Mouse (Mus musculus): ENCODE measurements around the gene Acap1. TPM values are rescaled to one million over a fixed set of nuclear protein-coding genes. Genes with fewer than 3 reads are reported as not detected.

The Acap1 gene
- 107 and 119 TPM in 2 replicates for polyA plus RNA-seq (2012)

DNA sequence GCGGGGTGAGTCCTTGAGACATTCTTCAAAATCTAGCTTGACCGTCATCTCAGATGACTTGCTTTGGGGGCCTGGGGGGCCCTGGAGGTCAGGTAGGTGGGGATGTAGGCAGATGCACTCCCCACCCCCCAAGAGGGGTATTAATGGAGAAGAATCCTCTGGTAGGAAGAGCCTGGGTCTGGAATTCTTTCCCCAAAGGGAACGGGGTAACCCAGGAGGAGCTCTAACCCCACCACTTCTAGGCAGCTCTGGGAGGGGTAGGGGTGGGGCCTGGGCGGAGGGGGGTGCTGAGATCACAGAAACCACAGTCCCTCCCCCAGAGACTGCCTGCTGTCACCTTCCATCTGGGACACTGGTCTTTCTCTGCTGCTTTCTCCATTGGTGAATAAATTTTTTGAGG is at the start of gene Acap1:
Gene Acap1 (minus strand): TSS at position 249 of the 400 bp plus-strand sequence.
- TF ChIP-seq GATA1 (IDR thresholded peaks at IDR 0.05; ENCODE audit: low read length), result no peak

DNA sequence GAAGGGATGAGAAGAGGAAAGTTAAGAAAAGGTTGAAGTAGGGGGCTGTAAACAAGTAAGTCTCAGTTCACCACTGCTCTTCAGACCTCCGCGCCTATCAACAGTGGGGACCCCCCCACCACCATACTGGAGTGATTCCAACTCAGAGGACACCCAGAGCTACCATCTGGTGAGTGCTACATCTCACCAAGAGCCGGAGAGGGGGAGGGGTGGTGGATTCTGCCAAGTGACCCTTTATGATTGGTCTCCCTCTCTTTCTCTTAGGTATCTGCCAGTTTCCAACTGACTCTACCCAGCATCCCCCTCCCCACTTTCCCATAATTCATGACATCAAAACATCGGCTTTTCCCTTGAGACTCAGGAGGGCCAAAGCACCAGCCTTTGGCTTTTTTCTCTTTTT is 45.6 kb upstream of the Acap1 start:
- no peak for TF ChIP-seq GATA1 (IDR thresholded peaks at IDR 0.05; ENCODE audit: low read length)

DNA sequence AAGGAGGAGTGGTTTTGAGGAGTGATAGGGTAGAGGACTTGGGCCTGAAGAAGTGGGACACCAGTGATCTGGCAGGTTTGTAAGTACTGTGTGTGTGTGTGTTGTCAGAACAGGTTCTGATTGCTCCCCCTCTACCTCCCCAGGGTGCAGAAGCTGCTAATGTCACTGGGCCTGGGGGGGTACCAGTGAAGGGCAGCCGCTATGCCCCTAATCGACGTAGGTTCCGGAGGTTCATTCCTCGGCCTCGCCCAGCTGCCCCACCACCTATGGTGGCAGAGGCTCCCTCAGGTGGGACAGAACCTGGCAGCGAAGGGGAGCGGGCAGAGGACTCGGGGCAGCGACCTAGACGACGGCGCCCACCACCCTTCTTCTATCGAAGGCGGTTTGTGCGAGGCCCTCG is 44.4 kb upstream of the Acap1 start:
- no peak for TF ChIP-seq GATA1 (IDR thresholded peaks at IDR 0.05; ENCODE audit: low read length)

DNA sequence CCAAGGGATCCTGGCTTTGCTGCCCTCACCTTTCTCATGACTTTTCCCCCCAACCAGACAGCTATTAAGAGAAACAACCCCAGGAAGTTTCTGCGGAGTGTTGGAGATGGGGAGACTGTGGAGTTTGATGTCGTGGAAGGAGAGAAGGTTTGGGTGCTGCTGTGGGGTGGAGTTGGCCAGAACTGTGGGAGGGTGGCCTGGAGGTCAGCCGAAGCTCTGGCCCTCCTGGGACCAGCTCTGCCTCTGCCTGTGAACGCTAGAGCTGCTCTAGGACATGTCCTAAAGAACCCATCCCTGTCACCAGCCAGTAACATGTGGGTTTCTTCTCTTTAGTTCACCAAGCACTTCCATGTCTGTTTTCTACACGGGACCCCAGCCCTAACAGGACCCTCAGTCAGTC is 43.8 kb upstream of the Acap1 start:
- TF ChIP-seq GATA1 (IDR thresholded peaks at IDR 0.05; ENCODE audit: low read length), result no peak

DNA sequence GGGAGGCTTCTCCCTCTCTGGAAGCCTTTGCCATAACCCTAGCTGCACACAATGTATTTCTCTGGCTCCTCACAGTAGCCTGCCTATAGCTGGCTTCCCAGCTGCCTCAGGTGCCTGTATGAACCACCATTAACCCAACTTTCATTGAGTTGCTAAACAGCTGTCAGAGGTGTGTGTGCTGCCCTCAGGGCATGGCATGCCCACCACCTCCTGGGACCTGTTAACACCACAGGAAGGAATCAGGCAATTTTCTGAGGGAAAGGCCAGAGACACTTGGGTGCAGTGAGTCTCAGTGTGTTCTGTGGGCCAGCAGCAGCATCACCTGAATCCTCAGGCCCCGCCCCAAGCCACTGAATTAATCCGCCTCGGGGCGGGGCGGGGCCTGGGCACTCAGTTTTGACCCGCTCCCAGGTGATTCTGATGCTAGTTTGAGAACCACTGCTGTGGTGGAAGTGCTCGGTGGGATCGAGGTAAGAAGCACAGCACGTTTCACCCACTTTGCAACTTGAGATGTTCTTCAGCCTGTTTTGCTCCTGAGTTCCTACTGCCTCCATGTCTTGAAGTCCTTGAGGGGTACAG is 43.2 kb upstream of the Acap1 start:
- no peak for TF ChIP-seq GATA1 (IDR thresholded peaks at IDR 0.05; ENCODE audit: low read length)

DNA sequence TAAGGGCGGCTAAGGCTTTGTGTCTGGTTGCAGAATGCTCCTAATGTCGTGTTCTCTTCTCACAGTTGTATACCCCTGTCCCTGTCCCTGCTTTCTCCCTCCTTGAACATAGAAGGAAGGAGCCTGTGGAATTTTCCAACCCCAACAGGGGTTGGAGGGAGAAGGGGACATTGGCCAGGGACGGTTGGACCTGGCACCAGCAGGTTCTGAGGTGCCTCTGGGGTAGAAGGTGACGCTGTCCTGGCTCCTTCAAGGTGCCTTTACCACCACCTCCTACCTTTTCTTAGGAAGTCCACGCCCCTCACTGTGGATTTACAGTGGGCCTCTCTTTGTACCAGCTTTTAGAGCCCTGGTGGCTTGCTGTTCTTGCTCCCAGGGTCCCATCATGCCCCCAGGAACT is 42.5 kb upstream of the Acap1 start:
- no peak for TF ChIP-seq GATA1 (IDR thresholded peaks at IDR 0.05; ENCODE audit: low read length)

DNA sequence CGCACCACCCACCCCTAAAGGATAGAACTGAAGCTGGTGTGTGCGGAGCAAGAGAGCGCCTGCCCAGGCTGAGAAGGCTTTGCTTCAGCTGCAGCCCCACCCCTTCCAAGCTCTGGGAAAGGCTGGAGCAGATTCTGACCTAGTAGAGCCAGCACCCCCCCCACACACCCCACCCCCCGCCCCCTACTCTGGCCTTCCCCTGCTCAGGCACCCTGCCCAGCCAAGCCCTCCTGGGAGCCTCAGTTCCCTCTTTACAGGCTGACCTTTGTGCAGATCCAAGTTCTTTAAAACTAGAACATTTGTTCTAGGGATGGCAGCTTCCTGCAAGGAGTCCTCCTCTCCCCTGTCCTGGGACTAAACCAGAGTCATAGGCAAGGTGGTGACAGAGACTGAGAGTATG is 42.0 kb upstream of the Acap1 start:
- TF ChIP-seq GATA1 (IDR thresholded peaks at IDR 0.05; ENCODE audit: low read length), result no peak

DNA sequence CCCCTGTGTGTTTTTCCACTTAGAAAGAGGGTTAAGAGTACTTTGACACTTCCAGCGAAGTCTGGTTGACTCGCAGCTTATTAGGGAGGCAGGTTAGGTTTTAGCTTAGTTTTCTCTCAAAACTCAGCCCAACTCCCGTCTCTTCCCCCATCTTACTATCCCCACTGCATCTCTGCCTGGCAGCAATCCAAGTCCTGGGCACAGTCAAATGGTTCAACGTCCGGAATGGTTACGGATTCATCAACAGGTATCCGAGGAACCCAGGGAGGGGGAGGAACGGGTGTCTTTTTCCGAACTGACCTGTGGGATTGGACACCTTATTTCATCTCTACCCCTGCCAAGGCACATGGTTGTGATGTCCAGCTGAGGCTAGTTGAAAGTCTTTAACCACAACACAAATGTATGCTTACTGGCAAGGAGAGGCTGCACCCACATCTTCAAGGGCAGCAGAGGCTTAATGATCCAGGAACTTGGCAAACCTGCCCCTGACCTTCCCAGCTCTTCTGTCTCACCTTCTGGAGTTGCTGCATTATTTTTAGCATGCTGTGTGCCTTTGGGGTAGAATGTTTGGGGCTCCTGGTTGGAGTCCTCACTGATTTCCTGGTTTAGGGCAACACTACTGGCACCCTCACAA is 41.5 kb upstream of the Acap1 start:
- no peak for TF ChIP-seq GATA1 (IDR thresholded peaks at IDR 0.05; ENCODE audit: low read length)

DNA sequence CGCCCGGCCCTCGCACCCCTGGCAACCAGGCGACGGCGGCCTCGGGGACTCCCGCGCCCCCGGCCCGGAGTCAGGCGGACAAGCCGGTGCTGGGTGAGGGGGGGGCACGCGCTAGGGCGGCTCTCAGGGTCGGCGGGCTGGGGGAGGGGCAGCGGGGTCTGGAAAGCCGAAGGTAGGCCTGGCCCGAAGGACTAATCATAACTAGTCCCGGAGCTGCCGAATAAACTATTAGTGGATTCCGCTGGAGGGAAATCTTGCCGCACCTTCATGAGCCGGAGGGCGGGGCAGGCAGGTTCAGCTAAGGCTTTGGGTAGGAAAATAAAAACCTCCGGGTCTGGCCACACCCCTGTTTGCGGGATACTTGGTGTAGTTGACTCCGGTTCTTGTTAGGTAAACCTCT is 40.8 kb upstream of the Acap1 start:
- no peak for TF ChIP-seq GATA1 (IDR thresholded peaks at IDR 0.05; ENCODE audit: low read length)

DNA sequence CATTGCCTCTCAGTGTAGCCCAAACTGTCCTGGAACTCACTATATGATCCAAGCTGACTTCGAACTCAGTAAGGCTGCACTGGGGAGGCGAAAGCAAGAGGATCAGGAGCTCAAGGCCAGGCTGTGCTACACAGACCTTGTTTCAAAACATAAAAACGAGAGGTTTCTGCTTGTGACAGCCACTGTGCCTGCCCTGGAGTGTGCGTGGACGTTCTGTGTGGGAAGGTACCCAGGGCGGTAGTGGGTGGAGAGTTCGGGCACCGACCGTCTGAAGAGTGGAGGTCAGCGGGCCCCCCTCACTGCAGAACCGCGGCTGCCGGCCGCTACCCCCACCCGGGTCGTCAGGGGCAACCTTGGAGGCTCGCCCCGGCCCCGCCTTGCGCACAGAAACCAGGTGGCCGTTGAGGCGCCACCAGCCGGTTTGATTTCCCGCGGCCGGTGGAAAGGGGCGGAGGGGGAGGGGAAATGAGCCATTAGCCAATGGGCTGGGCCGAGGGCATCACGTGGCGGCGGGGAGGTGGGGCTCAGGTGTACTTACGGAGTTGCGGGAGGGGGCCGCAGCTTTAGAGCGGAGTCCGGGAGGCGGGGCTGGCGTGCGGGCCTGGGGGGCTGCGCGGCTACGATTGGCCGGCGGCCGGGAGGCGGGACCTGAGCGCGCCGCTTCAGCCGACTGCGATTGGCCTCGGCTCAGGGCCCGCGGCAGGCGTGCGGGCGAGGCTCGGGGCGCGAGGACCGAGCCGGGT is 40.0 kb upstream of the Acap1 start, which contains the start of gene Ybx2:
Gene Ybx2 (plus strand): TSS at position 660 of the 743 bp plus-strand sequence.
- no peak for TF ChIP-seq GATA1 (IDR thresholded peaks at IDR 0.05; ENCODE audit: low read length)

DNA sequence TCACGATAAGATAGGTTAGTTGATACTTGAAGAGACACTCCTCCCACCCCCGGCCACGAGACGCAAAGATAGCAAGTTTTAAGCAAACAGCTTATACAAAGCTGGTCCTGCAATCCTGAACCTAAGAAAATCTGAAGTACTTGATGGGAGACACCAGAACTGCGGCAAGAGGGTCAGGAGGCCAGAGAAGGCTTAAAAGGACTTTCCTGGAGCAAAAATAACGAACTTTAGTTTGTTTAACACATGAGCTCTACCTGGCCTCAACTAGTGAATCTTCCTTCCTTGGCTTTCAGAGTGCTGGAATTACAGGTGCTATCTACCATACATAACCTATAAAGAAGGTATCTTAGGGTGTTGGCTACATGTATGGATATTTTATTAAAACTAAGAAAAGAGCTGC is 39.3 kb upstream of the Acap1 start:
- TF ChIP-seq GATA1 (IDR thresholded peaks at IDR 0.05; ENCODE audit: low read length), result no peak

DNA sequence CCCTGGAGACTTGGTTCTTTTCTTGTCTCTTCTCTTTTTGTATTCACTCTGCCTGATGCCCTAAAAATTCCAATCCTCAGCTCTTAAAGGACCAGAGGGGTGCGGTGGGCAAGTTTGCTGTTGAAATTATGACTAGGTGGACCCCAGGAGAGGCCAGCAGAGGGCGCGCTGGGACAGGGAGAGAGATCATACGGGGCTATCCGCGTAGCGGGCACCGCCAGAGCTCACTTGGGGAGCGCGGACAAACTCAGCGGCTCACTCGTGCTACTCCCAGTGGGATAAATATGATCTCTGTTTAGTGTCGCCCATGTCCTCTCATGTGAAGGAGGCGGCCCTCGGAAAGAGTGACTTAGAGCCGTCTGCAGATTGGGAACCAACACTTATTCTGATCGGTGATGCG is 38.8 kb upstream of the Acap1 start:
- TF ChIP-seq GATA1 (IDR thresholded peaks at IDR 0.05; ENCODE audit: low read length), result no peak

DNA sequence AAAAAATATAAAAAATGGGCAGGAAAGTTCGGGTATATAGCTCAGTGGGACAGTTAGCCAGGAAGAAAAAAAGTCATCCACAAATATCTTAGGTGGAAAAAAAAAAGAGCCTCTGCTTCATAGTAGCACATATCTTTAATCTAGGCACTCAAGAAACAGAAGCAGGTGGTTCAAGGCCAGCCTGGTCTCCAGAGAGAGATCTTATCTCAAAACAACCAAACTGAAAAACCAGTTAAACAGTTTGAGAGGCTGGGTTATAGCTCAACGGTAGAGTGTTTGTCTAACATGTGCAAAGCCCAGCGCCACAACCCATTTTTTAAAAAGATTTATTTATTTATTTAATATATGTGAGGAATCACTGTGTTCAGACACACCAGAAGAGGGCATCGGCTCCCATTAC is 37.7 kb upstream of the Acap1 start:
- no peak for TF ChIP-seq GATA1 (IDR thresholded peaks at IDR 0.05; ENCODE audit: low read length)

DNA sequence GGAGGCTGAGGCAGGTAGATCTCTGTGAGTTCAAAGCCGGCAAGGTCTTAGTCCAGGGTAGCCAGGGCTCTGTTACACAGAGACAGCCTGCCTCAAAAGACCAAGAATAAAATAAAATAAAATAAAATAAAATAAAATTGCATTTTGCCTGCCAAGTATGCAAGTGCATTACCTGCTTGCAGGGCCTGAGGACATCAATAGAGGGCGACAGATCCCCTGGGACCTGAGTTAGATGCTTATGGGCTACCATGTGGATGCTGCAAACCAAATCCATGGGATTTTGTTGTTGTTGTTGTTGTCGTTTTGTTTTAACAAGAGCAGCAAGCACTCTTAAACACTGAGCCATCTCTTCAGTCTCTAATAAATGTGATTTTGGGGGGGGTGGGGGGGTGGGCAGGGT is 36.9 kb upstream of the Acap1 start:
- TF ChIP-seq GATA1 (IDR thresholded peaks at IDR 0.05; ENCODE audit: low read length), result no peak

DNA sequence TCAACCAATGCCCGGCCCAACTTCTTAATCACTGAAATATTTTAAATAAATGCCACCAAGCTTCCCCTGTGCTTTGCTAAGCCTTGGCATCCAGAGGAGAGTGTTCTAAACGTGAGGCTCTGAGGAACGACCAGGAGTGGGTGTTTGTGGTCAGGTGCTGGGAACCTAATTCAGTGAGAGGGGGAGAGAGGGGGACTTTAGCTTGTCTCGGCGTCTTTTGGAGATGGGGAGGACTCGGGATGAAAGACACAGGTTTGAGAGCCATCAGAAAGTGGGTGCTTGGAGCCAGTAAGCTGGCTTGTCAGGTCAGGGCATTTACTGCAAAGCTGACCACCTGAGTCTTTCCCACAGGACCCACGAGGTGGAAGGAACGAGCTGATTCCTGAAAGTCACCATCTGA is 36.4 kb upstream of the Acap1 start:
- TF ChIP-seq GATA1 (IDR thresholded peaks at IDR 0.05; ENCODE audit: low read length), result no peak

DNA sequence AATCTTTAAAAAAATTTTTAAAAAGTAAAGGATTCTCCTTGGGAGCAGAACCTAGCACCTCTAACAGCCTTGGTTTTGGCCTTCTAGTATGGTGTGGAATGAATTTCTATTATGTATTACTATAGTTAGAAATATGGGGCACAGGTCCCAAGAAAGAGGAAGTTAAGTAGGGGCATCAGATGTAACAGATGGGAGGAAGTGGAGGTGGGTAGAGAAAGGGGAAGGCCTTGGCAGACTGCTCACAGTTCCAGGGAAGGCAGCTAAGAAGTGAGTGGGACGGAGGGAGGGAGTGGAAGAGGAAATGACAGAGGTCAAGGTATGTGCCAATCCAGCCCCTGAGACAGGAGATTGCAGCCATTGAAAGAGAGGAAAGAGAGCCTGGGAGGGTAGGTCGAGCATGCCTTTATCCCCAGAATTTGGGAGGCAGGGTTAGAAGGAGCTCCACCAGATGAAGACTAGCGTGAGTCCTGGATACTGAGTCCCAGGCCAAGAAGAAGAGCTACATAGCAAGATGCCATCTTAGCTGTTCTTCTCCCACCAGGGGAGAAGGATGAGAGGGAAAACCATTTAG is 35.7 kb upstream of the Acap1 start:
- TF ChIP-seq GATA1 (IDR thresholded peaks at IDR 0.05; ENCODE audit: low read length), result peak; percentile 35

All from G1E-ER4 (cell line).